Mouse (Mus musculus) thymus, adult 2 months (tissue): ENCODE measurements around the gene Thtpa. TPM values are rescaled to one million over a fixed set of nuclear protein-coding genes. Genes with fewer than 3 reads are reported as not detected.

Experiments
- DNase-seq: peaks from one replicate; pipeline ENCODE4 v3.0.0; 2021
- H3K27ac ChIP-seq: fragments of 200-500 bp; 2 replicates; pipeline ENCODE4 v1.5.1; 2012; ENCODE audit warnings: low read length, control low read depth; ENCODE audit not compliant: control insufficient read depth, insufficient read depth
- H3K27me3 ChIP-seq: fragments of 200-500 bp; 2 replicates; pipeline ENCODE4 v1.6.1; 2012; ENCODE audit warnings: mild to moderate bottlenecking, low read length, moderate library complexity, mixed read lengths; ENCODE audit not compliant: control insufficient read depth, insufficient read depth
- H3K36me3 ChIP-seq: fragments of 200-500 bp; 2 replicates; pipeline ENCODE4 v1.6.1; 2012; ENCODE audit warnings: mild to moderate bottlenecking, low read length, moderate library complexity; ENCODE audit not compliant: control insufficient read depth, insufficient read depth
- H3K4me1 ChIP-seq: fragments of 200-500 bp; replicated peaks from 2 replicates; pipeline ENCODE4 v1.6.1; 2012; ENCODE audit warnings: low read length; ENCODE audit not compliant: control insufficient read depth, insufficient read depth
- H3K4me3 ChIP-seq: fragments of 200-500 bp; 2 replicates; pipeline ENCODE4 v1.5.1; 2012; ENCODE audit warnings: mild to moderate bottlenecking, low read length, control low read depth, moderate library complexity; ENCODE audit not compliant: control insufficient read depth, insufficient read depth
- CTCF ChIP-seq: fragments of 200-500 bp; IDR thresholded peaks from 2 replicates; pipeline ENCODE4 v1.5.1; 2012; ENCODE audit warnings: mild to moderate bottlenecking, control low read depth, low read length, moderate library complexity, borderline replicate concordance; ENCODE audit not compliant: control insufficient read depth, poor library complexity, insufficient read depth; ENCODE audit errors: extremely low read depth
- POLR2A ChIP-seq: fragments of 200-500 bp; IDR thresholded peaks from 2 replicates; pipeline ENCODE4 v1.6.1; 2012; ENCODE audit warnings: mild to moderate bottlenecking, low read length, control low read depth, moderate library complexity; ENCODE audit not compliant: control insufficient read depth, poor library complexity, insufficient read depth; ENCODE audit errors: extremely low read depth
- WGBS: fragments of 180-500 bp; shearing (Covaris S2); methylation state at CpG from one replicate; pipeline ENCODE4 v1.1.7; 2018; 5-methylcytosine and 5-hydroxymethylcytosine counted together
- polyA plus RNA-seq: library from polyadenylated mRNA; depleted of rRNA; stranded (reverse); fragments of >200 nt; gene quantifications from 2 replicates; pipeline ENCODE4 v1.2.3, GENCODE M21; 2012

Thtpa gene
- polyA plus RNA-seq, 1 experiment = 6.0 TPM

DNA sequence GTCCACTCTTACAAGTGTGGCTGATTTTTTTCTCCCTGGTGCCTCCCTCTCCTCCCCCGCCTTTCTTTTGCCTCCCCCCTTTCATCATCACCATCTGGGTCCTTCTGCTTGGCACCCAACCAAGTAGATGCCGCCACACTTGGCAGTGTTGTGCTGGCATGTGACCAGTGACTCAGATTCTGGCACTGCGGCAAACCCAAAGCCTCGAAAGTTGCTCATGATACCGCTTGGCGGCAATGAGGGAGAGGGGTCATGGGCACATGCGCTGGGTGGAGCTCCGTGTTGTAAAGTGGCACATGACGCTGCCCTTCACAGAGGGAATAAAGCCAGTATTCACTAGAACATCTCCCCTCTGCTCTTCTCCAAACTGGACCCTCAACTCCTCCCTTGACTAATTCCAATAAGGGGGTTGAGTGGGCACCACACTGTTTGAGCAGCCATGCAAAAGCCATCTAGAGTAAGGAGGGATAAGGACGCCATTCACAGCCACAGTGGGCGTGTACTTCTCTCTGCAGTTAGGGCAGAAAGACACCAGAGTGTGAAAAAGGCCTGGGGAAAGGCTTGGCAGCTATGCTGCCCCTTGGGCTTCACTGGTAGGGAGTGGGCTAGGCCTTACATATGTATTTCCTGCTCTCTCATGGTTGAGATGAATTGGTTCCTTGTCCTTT is 39.3 kb upstream of the Thtpa start:
- H3K4me1 ChIP-seq = no peaks in the 10 kb centered on the region

GRCm38 (mm10) chr14:55059009-55059408 is 35.6 kb upstream of the Thtpa start:
- no peak overlapping the region for H3K27ac ChIP-seq
- H3K27me3 ChIP-seq = no peaks in the 10 kb centered on the region
- H3K4me3 ChIP-seq = no peak overlapping the region
- DNase-seq = no peak
- no peaks in the 10 kb centered on the region for H3K36me3 ChIP-seq
- H3K4me1 ChIP-seq = peaks cover 8% of the 10 kb centered on the region
- TF ChIP-seq POLR2A = no peak
- no peak for TF ChIP-seq CTCF
- WGBS = 89% methylated on average over 1 of the region's 1 CpGs

More for the DNA sequence above, 39.3 kb upstream of the Thtpa start:
- H3K4me3 ChIP-seq = no peak overlapping the region
- H3K27me3 ChIP-seq = no peaks in the 10 kb centered on the region
- DNase-seq = no peak
- H3K27ac ChIP-seq = no peak overlapping the region
- WGBS = 22% methylated on average over 11 of the region's 11 CpGs
- no peaks in the 10 kb centered on the region for H3K36me3 ChIP-seq
- TF ChIP-seq POLR2A = no peak
- TF ChIP-seq CTCF = no peak

DNA sequence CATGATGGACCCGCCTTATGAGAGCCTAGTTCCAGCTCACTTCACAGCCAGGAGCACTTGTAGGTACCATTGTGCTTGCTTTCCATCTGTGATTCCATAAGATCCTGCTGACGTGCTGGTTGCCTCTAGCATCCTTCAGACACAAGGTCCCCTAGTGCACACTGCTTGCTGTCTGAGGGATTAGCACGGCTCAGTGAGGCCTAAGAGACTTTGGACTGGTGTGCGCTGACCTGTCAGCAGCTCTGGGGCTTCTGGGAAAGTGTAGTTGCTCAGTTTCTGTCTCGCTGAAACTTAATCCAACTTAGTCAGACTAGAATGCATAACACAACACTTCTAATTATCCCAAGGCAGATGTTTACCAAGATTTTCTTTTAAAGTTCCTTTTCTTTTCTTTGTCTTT is 34.7 kb upstream of the Thtpa start:
- no peak overlapping the region for H3K27ac ChIP-seq
- H3K36me3 ChIP-seq = no peaks in the 10 kb centered on the region
- no peaks in the 10 kb centered on the region for H3K27me3 ChIP-seq
- no peak overlapping the region for H3K4me3 ChIP-seq
- WGBS = 88% methylated on average over 5 of the region's 5 CpGs
- no peak for DNase-seq
- peaks cover 8% of the 10 kb centered on the region for H3K4me1 ChIP-seq
- TF ChIP-seq CTCF (no peak), POLR2A (no peak)

- Histone ChIP-seq H3K4me1 (peaks cover 8% of the 10 kb centered on the region), H3K36me3 (no peaks in the 10 kb centered on the region), H3K27me3 (no peaks in the 10 kb centered on the region), H3K4me3 (no peak overlapping the region), H3K27ac (no peak overlapping the region)
- 82% methylated on average over 7 of the region's 7 CpGs for WGBS
- DNase-seq = no peak
- no peak for TF ChIP-seq POLR2A
- no peak for TF ChIP-seq CTCF
Measured at GRCm38 (mm10) chr14:55061845-55062244, 32.7 kb upstream of the Thtpa start.

DNA sequence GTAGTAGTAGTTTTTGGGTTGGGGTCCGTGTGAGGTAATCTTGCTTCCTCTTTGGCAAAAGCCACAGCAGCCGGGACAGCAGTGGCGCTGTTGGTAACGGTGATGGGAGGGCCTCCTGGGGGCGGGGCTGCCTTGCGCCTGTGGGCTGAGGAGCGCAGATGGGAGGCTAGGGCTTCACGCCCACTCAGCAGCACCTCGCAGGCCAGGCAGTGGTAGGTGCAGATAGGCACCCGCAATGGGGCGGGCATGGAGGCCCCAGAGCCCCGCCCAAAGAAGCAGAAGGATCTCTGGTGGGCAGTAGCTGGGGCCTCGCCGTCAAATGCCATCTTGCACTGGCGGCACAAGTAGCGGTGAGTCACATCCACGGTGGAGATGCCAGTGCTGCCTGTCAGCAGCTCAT is 32.0 kb upstream of the Thtpa start:
- Histone ChIP-seq H3K4me3 (no peak overlapping the region), H3K27ac (no peak overlapping the region), H3K27me3 (no peaks in the 10 kb centered on the region), H3K4me1 (peaks cover 8% of the 10 kb centered on the region), H3K36me3 (no peaks in the 10 kb centered on the region)
- 9% methylated on average over 17 of the region's 17 CpGs for WGBS
- peak; percentile 52 for DNase-seq
- TF ChIP-seq POLR2A (no peak), CTCF (no peak)

DNA sequence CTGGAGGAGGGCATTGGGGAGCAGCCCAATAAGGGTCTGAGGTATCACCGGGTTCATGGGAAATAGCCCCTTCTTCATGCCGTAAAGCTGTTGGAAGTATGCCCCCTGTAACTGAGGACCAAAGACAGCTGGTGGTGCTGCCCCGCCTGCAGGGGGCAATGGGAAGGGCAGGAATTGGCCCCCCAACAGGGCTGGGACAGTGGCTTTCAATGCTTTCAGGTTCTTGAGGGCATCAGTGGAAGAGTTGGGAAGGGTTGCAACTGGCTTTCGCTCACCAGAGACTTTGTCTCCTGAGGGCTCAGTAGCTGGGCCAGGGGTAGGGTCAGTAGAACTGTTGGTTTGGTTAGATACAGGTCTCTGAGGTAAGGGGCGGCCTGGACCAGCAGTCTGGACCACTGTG is 31.5 kb upstream of the Thtpa start:
- no peak for DNase-seq
- Histone ChIP-seq H3K27me3 (no peaks in the 10 kb centered on the region), H3K4me1 (peaks cover 8% of the 10 kb centered on the region), H3K4me3 (no peak overlapping the region), H3K36me3 (no peaks in the 10 kb centered on the region), H3K27ac (no peak overlapping the region)
- WGBS = 92% methylated on average over 5 of the region's 5 CpGs
- no peak for TF ChIP-seq CTCF
- no peak for TF ChIP-seq POLR2A
